Mouse (Mus musculus) thymus, postnatal 36 days (tissue): Measurements from ENCODE around the gene Aldh2.

Experiments used
- DNase-seq, 2 experiments: peaks; one replicate each; pipeline ENCODE4 v3.0.0; 2022; ENCODE audit warnings: mixed read lengths in 2 of 2

The Aldh2 gene

DNA sequence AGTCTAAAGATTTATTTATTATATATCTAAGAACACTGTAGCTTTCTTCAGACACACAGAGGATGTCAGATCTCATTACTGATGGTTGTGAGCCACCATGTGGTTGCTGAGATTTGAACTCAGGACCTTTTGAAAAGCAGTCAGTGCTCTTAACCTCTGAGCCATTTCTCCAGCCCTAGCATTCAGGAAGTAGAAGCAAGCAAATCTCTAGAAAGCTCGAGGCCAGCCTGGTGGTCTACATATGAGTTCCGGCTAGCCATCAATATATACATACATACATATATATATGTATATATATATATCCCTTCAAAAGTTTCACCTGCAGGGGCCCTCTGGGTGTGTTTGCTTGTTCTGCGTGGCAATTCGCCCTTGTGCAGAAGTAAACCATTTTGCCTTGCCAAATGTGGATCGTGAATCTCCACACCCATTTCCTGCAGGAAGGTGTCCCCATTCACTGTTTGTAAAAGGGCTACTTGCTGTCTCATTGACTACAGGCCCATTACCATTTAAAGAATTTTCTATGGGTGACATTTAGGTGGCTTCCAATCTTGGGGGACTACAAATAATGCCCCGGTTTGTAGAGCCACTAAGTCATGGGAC, 1.2 kb upstream of the Aldh2 start:
- no peak for DNase-seq

DNA sequence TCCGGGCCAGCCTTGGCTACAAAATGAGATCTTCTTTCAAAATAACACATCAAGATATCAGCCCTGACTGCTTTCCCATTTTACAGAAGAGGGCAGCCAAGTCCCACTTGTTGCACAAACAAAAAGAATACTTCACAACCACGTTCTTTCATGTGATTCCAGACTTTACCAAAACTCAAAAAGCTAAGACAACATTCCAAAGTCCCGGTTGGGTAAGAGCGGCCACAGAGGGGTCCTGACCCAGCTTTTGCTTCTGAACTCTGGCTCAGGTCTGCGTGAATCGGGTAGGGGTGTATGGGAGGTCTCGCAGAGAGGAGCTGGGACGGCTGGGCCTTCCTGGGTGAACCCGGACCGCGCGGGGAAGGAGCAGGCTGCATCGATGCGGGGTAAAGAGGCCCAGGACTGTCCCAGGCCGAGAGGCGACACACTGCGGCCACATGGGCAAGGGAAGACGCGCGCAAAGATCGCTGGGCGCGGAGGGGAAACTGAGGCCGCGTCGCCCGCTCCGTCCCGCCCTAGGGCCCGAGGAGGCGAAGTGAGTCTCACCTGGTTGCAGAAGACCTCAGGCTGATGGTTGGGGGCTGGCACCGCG, 712 bp downstream of the Aldh2 start:
- no peak for DNase-seq

DNA sequence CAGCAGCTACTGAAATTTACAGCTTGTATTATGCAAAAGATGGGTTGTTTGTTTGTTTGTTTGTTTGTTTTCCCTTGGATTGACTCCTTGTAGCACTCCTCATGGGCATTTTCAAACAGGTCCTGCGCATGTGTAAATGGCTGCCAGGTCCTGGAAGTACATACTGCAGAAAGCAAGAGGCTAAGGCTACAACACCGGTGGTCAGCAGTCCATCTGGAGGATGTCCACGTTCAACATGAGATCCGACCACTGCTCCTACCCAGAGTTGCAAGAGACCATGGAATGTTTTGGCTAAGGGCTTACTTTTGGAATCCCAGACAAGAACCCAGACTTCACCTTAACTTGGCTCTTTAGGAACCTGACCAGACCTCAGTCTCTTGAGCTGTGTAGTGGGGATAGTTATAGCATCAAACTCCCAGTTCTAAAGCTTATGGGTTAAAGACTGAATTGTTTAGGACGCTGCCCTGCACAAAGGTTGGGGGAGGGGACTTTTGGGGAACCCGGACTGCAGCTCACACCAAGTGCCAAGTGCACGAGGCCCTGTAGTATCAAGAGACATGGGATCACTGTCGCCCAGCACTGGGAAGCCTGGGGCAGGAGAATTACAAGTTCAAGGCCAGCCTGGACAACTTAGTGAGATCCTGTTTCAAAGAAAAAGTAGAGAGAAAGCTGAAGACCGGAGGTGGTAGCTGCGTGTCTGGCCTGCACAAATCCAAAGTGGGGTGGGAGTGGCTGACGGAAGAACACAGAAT, 1.4 kb downstream of the Aldh2 start:
- no peak for DNase-seq

DNA sequence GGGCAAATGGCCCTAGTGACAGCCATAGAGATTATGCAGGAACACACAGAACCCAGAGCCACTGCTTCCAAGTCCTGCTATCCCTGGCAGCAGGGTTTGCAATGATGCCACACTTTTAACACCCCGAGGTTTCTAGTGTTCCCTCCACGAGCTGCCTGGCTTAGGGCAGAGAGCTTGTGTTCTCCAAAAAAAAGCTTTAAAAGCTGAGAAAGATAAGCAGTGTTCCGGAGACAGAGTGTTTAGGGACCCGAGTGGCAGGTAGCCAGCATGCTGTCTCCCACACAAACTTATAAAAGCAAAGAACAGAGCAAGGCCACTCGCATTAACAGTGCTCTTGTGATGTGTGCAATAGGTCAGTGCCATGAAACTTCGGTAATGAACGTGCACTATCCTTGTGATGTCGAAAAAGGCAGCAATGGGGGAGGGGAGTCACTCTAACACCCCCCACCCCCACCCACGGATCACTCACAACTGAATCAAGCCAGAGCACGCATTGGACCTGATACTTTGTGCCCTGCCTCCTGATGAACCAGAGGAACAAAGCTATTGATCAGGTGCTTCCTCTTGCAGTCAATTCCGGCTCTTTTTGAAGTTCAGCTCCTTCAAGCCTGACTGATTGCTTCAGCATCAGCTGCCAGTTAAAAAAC, 2.1 kb downstream of the Aldh2 start:
- DNase-seq, result no peak

DNA sequence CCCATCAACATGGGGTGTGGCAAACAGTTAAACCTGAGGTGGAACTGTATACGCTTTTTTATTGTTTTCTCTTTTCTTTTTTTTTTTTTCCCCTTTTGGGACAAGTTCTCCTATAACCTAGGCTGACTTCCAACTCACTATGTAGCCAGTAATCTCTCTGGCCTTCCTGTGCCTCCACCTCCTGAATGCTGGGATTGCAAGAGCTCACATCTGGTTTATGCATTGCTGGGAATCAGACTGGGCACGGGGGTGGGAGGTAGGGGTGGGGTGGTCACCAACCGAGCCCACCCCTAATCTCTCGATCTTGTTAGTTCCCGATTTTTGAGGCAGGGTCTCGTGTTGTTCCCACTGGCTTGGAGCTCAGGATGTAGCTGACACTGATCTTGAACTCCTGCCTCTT, 3.7 kb downstream of the Aldh2 start:
- no peak for DNase-seq

DNA sequence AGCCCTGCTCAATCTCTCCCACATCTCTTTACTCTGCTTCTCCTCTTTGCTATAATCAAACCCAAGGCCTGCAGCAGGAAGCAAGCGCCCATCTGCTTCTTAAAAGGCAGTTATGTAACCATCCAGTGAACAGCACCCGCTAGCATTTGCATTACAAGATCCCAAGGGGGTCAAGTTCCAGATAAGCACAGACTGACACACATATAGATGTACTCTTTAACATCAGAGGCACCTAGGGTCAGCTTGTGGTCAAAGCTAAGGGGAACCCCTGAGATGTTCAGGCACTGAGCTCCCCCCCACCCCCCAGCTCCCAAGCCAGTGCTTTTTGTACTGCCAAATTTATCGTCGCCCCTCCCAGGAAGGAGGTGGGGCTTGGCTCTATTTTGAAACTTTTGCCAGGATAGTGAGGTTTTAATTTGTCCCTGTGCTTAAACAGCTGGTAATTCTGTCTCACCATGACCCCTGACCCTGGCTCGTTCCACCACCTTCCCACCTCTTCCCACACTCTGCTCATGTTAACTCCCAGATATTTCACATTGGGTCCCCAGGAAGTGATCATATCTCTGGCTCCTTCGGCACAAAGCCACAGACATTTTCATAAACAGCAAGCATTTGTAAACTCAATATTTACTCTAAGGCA, 7.1 kb downstream of the Aldh2 start:
- peak; percentile 23 to 29 for DNase-seq

DNA sequence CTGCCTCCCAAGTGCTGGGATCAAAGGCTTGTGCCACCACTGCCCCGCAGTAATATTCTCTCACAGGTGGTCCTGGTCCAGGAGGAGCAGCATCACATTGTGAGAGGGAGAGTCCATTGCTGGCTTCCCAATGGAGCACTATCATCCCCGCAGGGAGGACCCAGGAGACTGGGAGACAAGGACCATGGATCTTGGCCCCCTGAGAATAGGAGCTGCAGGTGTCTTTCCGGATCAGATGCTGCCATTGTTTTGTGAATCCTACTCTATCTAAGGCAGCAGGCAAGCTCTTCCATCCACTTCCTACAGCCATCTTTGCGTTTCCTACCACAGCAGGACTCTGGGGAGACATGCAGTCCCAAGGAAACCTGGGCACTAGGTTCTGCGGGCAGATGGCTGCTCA, 7.9 kb downstream of the Aldh2 start:
- DNase-seq, result no peak

DNA sequence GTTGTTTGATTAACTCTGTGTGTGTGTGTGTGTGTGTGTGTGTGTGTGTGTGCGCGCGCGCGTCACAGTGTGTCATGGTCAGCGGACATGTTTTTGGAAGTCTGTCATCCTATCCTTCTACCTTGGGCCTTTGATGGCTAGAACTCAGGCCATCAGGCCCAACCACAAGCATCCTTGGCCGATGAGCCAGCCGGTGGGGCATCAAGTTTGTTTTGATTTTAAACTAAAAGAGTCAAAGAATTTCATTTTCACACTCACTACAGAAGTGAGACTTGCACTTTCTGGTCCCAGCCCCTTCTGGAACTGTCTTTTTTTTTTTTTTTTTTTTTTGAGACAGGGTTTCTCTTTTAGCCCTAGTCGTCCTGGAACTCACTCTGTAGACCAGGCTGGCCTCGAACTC, 8.6 kb downstream of the Aldh2 start:
- no peak for DNase-seq

DNA sequence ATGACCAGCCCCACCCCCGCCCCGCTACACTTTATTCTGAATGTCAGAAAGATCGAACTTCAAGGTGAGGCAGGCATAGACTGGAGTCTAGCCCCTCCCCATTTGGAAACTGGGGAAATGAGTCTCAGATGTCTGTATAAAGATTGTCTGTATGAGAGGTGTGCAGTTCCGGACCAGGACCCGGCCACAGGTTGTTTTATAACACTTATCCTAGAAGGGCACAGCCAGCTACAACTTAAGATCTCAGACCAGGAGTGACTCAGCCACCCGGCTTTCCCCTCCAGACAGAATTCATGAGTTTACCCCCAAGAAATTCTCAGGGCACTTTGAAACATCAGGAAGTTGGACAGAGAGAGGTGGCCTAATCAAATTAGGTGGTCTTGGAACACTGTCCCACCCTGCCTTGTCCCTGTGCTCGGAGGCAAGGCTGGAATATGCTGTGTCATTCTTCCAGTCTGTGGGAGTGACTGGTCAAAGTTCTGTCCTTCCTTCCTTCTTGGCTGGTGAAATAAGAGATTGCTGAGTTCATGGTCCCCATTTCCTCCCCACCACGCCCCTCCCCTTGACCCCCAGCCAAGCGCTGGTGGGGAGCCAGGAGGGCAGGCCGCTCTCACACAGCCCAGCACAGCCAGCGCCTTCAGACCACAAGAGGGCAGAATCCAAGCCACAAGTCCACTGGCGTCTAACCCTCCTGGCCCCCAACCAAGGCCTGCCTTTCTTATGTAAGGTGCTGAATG, 9.7 kb downstream of the Aldh2 start:
- peak; percentile 23 to 41 for DNase-seq

DNA sequence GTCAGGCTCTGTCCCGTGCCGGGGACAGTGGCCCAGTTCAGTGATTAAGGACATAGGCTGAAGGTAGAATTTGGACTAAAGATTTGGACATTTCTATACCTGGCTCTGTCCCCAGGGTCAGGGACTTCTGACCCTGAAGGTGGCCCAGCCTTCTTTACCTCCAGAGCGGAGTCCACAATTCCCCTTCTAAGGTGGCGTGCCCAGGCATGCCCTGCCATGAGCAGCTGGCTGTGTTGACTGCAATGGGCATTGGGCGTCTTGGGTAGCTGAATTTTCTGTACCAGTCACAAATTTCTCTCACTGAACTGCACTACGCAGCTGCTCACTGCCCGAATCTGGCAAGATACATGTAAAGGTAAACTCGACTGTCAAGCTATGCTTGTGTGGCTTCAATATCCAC, 11.7 kb downstream of the Aldh2 start:
- no peak for DNase-seq

DNA sequence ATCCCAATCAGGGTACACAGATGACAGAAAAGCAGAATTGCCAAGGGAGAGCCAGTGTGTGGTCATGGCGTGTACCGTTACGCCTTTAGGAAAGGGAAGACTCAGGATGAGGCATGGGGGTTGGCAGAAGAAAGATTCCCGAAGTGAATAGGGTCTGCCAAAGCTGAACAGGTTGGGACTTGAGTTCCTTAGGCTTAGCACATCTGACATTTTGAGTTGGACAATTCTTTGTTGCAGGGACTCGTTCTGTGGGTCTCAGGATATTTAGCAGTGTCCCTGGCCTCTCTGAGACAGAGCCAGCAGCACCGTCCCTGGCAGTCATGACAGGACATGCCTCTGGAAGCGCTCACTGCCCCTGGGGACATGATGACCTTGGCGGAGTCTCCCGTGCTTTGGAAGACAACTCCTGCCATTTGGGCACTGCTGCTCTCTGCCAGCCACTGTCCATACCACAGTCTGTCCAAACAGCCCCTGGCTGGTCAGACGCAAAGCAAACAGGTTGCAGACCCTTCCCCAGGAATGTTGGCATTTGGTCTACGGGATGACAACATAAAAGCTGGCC, 16.6 kb downstream of the Aldh2 start:
- DNase-seq, result no peak

DNA sequence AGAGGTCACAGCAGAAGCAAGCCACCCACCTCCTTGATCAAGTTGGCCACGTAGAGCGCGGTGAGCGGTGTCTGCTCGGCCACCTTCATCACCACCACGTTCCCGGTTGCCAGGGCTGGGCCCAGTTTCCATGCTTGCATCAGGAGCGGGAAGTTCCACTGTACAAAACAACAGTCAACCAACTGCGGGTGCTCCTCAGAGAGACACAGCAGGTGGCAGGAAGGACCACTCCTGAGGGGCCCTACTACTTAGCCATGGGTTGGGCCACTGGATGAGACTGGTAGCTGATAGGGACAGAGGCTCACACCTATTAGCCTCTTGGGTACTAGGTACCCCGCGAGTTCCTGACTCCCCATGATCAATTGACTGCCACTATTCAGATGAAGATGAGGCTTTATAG, 17.8 kb downstream of the Aldh2 start:
- no peak for DNase-seq

DNA sequence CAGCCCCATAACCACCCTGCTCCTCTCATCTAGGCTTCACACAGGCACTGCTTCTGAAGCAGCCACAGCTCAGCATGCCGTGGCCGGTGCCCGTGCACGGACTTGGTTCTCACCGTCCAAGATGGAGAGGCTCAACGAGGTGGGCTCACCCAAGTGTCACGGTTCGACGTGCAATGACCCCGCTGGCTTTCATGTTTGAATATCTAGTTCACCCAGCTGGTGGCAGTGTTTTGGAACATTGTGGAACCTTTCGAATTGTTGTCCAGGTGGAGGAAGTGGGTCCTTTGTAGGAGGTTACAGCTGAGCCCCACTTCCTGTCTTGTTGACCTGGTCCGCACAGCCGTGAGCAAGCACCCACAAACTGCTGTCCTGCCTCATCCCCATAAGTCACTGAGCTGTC, 19.5 kb downstream of the Aldh2 start:
- DNase-seq, result peak; percentile 40 to 62

DNA sequence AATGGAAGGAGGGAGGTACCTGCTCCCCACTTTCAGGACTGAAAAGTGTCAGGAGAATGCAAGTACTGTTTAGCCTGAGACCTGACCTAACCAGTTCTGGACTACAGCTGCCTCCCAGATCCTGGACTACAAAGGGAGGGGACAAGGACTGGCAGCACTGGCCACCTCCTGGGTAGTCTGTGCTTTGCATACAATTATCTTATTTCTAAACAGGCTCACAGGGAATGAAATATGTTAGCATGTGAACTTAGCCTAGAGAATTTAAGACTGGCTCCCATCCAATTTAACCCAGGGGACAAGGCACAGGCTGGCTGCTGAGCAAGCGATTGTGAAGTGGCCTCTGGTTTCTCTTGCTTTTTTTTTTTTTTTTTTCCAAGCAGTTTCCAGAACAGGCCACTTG, 22.8 kb downstream of the Aldh2 start:
- DNase-seq, result no peak

DNA sequence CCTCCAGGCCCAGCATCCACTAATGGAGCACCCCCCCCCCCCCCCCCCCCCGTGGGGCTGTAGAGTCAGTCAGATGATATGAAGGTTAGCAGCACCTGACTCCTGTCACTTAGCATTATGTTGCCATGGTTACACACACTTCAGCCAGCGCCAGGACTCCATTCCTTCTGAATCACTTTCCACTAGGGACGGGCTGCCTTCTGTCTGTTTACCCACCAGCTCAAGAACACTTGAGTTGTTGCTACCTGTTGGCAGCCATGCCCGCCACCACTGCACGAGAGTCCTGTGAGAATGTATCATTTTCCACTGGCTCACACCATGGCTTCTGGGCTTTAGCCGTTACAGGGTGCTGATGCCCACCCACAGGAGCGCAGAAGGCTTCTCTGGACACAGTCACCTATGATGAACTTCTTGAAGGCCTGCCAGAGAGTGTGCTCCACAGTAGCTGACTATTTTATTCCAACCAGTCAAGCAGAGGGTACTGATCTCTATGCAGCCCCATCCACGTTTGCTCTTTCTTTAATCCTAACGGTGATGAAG, 23.7 kb downstream of the Aldh2 start:
- DNase-seq, result no peak

DNA sequence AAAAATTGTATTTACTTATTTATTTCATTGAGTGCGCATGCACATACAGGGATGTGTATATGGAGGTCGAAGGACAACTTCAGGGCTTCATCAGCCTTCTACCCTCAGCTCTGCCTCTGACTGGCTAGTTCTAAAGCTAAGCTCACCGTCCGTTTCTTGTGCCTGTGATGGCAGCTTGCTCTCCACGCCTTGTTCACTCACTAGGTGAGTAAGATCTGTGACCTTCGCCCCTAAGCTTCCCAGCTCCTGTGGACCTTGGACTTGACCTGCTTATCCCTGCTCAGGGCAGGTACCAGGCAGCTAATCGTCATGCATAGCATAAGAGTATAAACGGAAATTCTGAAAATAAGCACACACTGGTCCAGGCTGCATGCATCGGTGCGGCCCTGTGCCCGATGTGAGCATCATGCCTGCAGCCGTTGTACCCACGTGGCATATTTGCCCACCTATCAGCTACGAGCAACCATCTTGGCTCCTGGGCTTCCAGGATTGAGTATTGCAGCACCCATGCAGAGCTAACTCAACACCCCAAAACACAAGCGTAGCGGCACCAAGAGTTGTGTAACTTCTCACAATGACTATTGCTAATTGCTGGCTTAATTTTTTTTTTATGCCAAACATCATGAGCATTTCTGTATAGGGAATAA, 27.5 kb downstream of the Aldh2 start:
- no peak for DNase-seq

DNA sequence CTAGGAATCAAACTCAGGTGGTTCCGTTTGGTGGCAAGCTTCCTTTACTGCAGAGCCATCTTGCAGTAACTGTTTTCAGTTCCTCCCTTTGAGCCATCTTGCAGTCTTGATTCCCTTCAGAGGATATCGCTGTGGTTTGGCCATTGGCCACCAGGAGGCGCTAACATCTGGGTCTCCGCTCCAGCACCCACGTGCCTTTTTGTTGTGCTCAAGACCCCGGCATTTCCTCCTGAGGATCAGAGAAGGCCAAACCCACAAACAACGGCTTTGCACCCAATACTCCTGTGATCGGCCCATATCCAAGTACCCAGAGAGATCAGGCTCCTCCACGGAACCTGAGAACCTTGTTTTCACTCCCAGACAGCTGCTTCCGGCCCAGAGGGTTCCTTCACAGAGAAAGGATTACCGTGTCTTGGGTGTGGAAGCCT, 29.1 kb downstream of the Aldh2 start:
- DNase-seq, result peak; percentile 89 to 93

DNA sequence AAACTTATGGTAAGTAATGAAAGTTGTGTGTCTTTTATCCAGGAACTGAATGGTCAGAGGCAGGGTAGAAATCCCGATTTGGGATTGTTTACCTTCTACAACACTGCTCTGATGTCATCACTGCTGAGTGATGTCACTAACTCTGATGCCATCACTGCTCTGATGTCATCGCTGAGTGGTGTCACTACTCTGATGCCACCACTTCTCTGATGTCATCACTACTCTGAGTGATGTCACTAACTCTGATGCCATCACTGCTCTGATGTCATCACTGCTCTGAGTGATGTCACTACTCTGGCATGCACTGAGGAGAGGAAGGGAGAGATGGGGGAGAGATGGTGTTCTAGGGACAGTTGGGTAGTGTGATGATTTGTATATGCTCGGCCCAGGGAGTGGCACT, 31.2 kb downstream of the Aldh2 start:
- DNase-seq, result no peak

DNA sequence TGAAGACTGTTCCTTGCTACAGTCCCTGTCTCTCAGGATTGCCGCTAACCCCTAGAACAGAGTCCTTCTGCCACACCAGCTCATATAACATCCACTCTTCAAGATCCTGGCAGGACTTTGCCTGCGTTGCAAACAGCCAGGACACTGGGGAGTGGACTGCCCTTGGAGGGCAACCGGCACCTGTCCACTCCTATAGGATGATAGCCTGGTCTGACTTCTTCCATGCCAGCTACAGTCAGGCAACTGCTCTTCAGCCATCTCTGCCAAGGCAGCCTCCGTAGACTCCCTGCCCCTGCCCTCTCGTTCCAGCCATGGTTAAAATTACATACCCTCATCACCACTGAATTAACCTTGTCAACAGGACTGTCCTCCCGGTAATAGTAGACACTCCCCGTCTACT, 44.4 kb downstream of the Aldh2 start:
- DNase-seq, result no peak

DNA sequence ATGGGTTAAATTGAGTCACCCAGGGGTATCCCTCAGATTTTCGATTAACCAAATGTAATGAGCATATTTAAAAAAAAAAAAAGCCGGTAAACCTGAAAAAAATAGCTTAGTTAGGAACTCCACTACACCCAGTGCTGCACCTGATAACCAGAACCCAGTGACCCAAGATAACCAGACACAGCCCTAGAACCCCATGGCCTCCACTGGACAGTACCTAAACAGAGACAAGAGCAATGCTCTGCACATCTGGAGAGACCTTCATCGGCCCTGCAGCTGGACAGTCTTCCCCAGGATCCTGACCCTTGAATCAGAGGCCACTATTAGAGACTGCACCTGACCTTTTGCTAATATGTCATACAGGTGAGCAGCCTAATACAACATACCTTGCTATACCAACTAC, 46.5 kb downstream of the Aldh2 start:
- no peak for DNase-seq

DNA sequence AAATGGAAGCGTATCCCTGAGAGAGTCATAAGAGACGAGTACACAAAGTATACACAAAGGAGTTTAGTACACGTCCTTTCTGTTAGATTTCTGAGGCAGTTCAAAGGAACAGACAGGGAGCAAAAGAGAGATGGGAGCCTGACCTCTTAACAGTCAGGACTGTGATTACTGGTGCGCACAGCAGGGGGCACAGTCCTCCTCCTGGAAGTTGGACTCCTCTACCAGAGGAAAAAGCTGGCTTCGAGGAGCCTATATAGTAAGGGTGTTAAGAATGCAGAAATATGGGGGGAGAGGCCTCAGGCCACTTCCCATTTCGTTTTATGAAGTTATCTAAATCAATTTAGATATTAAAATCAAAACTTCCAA, 47.1 kb downstream of the Aldh2 start:
- peak; percentile 36 to 49 for DNase-seq
